Mouse (Mus musculus): ENCODE measurements around the gene Ubr2. TPM values are rescaled to one million over a fixed set of nuclear protein-coding genes. Genes with fewer than 3 reads are reported as not detected.

Ubr2 gene
- total RNA-seq, 1 experiment, result 30.8 TPM

- in situ Hi-C loops (cut with MboI; ENCODE audit: low sequenced_read_pairs in 2 of 2, unreplicated experiment in 2 of 2), result no loop called here
- no peak for TF ChIP-seq CHD2 (IDR thresholded peaks at IDR 0.05; ENCODE audit: low read depth, low read length)
- Histone ChIP-seq H3K9ac (ENCODE audit: insufficient read depth, low read depth, low read length, poor library complexity, severe bottlenecking) (no peak overlapping the region), H3K9me3 (ENCODE audit: control insufficient read depth, insufficient read depth, low read depth, low read length) (no peaks in the 10 kb centered on the region), H3K4me1 (ENCODE audit: control insufficient read depth in 2 of 2, insufficient read depth in 2 of 2, low read length in 2 of 2, poor library complexity in 1 of 2) (peaks cover 0 to 3% of the 10 kb centered on the region in 2 experiments; a peak in 1 of 4 replicates), H3K36me3 (ENCODE audit: control insufficient read depth, insufficient read depth, low read length, poor library complexity, severe bottlenecking) (peaks cover 6% of the 10 kb centered on the region), H3K4me3 (ENCODE audit: insufficient read depth in 1 of 2, low read depth in 1 of 2, low read length in 2 of 2, poor library complexity in 1 of 2, severe bottlenecking in 1 of 2) (no peak overlapping the region), H3K27ac (ENCODE audit: insufficient read depth, low read depth, low read length, poor library complexity, severe bottlenecking) (no peak overlapping the region)
- DNase-seq (ENCODE audit: low read depth, low spot score), result no peak
Measured at GRCm38 (mm10) chr17:47002401-47002800, 8.0 kb downstream of the Ubr2 start.

DNA sequence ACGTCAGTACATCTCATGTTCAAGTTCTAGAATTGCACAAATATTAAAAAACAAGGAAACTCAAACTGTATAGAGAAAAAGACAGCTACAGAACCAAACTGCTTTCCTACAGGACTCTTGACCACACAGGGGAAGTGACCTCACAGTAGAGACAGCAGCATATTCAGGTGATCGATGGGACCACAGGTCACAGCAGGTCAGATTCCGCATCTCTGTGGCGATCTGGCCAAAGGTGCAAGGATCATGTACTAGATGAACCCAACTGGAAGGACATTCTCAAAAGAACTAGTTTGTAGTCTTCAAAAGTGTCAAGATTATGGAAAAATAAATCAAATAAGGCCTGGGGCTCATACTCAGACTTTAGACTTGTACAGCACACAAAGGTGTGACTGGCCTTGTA is 11.5 kb downstream of the Ubr2 start:
- H3K36me3 ChIP-seq (ENCODE audit: control insufficient read depth, insufficient read depth, low read length, poor library complexity, severe bottlenecking), result peaks cover 12% of the 10 kb centered on the region
- H3K9me3 ChIP-seq (ENCODE audit: control insufficient read depth, insufficient read depth, low read depth, low read length), result no peaks in the 10 kb centered on the region
- H3K4me1 ChIP-seq (ENCODE audit: control insufficient read depth in 2 of 2, insufficient read depth in 2 of 2, low read length in 2 of 2, poor library complexity in 1 of 2), result peaks cover 0 to 11% of the 10 kb centered on the region in 2 experiments; a peak in 1 of 4 replicates
- H3K4me3 ChIP-seq (ENCODE audit: insufficient read depth in 1 of 2, low read depth in 1 of 2, low read length in 2 of 2, poor library complexity in 1 of 2, severe bottlenecking in 1 of 2), result no peak overlapping the region
- H3K9ac ChIP-seq (ENCODE audit: insufficient read depth, low read depth, low read length, poor library complexity, severe bottlenecking), result no peak overlapping the region
- no peak for DNase-seq (ENCODE audit: low read depth, low spot score)
- no peak overlapping the region for H3K27ac ChIP-seq (ENCODE audit: insufficient read depth, low read depth, low read length, poor library complexity, severe bottlenecking)
- in situ Hi-C loops (cut with MboI; ENCODE audit: low sequenced_read_pairs in 2 of 2, unreplicated experiment in 2 of 2), result no loop called here
- TF ChIP-seq CHD2 (IDR thresholded peaks at IDR 0.05; ENCODE audit: low read depth, low read length), result no peak
- TF ChIP-seq MAFK (IDR thresholded peaks at IDR 0.05; ENCODE audit: insufficient read depth, low read depth, low read length), result no peak
- TF ChIP-seq ZNF384 (IDR thresholded peaks at IDR 0.05; ENCODE audit: low read depth, low read length), result no peak
- TF ChIP-seq HCFC1 (IDR thresholded peaks at IDR 0.05; ENCODE audit: borderline replicate concordance, insufficient read depth, low read length), result no peak
- TF ChIP-seq ZC3H11A (IDR thresholded peaks at IDR 0.05; ENCODE audit: borderline replicate concordance, low read depth, low read length), result no peak

DNA sequence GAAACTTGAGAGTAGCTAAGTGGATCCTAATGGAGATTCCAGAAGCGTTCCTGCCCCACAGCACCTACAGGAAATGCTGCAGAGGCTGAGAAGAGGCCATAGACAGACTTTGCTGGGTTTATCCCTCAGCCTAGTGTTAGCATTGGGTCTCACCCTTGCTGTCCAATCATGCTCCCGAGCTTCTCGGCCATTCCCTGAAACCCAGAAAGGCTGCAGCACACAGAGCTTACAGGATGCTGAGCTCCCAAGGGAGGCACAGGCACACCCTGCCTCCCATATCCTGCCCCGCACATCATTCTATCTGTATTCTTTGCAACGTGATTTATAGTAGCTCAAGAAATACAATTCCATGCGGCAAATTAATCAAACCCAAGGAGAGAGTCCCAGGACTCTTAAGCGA is 13.9 kb downstream of the Ubr2 start:
- Histone ChIP-seq H3K4me3 (ENCODE audit: insufficient read depth in 1 of 2, low read depth in 1 of 2, low read length in 2 of 2, poor library complexity in 1 of 2, severe bottlenecking in 1 of 2) (no peak overlapping the region), H3K36me3 (ENCODE audit: control insufficient read depth, insufficient read depth, low read length, poor library complexity, severe bottlenecking) (peaks cover 14% of the 10 kb centered on the region), H3K9ac (ENCODE audit: insufficient read depth, low read depth, low read length, poor library complexity, severe bottlenecking) (no peak overlapping the region), H3K9me3 (ENCODE audit: control insufficient read depth, insufficient read depth, low read depth, low read length) (no peaks in the 10 kb centered on the region), H3K4me1 (ENCODE audit: control insufficient read depth in 2 of 2, insufficient read depth in 2 of 2, low read length in 2 of 2, poor library complexity in 1 of 2) (peaks cover 0 to 11% of the 10 kb centered on the region in 2 experiments; a peak in 1 of 4 replicates), H3K27ac (ENCODE audit: insufficient read depth, low read depth, low read length, poor library complexity, severe bottlenecking) (no peak overlapping the region)
- in situ Hi-C loops (cut with MboI; ENCODE audit: low sequenced_read_pairs in 2 of 2, unreplicated experiment in 2 of 2), result no loop called here
- no peak for DNase-seq (ENCODE audit: low read depth, low spot score)
- TF ChIP-seq HCFC1 (IDR thresholded peaks at IDR 0.05; ENCODE audit: borderline replicate concordance, insufficient read depth, low read length), result no peak

DNA sequence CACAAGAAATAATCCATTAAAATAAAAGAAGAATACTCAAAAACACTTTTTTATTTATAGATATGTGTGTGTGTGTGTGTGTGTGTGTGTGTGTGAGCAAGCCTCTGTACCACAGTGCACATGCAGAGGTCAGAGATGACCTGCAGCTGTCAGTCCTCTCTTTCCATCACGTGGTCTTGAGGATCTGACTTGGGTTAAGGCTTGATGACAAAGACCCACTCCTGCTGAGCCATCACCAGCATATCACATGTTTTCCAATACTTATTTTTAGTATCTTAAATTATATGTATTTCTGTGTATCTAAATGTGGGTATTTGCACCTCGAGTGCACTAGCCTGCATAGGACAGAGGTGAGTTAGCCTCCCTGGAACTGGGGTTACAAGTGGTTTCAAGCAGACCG is 14.7 kb downstream of the Ubr2 start:
- in situ Hi-C loops (cut with MboI; ENCODE audit: low sequenced_read_pairs in 2 of 2, unreplicated experiment in 2 of 2), result no loop called here

GRCm38 (mm10) chr17:46994641-46995398 is 15.5 kb downstream of the Ubr2 start:
- DNase-seq (ENCODE audit: low read depth, low spot score), result no peak
- H3K27ac ChIP-seq (ENCODE audit: insufficient read depth, low read depth, low read length, poor library complexity, severe bottlenecking), result no peak overlapping the region
- no peaks in the 10 kb centered on the region for H3K9me3 ChIP-seq (ENCODE audit: control insufficient read depth, insufficient read depth, low read depth, low read length)
- peaks cover 0 to 11% of the 10 kb centered on the region in 2 experiments; a peak in 1 of 4 replicates for H3K4me1 ChIP-seq (ENCODE audit: control insufficient read depth in 2 of 2, insufficient read depth in 2 of 2, low read length in 2 of 2, poor library complexity in 1 of 2)
- peaks cover 25% of the 10 kb centered on the region for H3K36me3 ChIP-seq (ENCODE audit: control insufficient read depth, insufficient read depth, low read length, poor library complexity, severe bottlenecking)
- in situ Hi-C loops (cut with MboI; ENCODE audit: low sequenced_read_pairs in 2 of 2, unreplicated experiment in 2 of 2), result no loop called here
- no peak overlapping the region for H3K4me3 ChIP-seq (ENCODE audit: insufficient read depth in 1 of 2, low read depth in 1 of 2, low read length in 2 of 2, poor library complexity in 1 of 2, severe bottlenecking in 1 of 2)
- H3K9ac ChIP-seq (ENCODE audit: insufficient read depth, low read depth, low read length, poor library complexity, severe bottlenecking), result no peak overlapping the region
- TF ChIP-seq ZNF384 (IDR thresholded peaks at IDR 0.05; ENCODE audit: low read depth, low read length) (no peak), HCFC1 (IDR thresholded peaks at IDR 0.05; ENCODE audit: borderline replicate concordance, insufficient read depth, low read length) (no peak), ZC3H11A (IDR thresholded peaks at IDR 0.05; ENCODE audit: borderline replicate concordance, low read depth, low read length) (no peak), MAFK (IDR thresholded peaks at IDR 0.05; ENCODE audit: insufficient read depth, low read depth, low read length) (no peak), CHD2 (IDR thresholded peaks at IDR 0.05; ENCODE audit: low read depth, low read length) (no peak)

More for the DNA sequence above, 14.7 kb downstream of the Ubr2 start:
- H3K27ac ChIP-seq (ENCODE audit: insufficient read depth, low read depth, low read length, poor library complexity, severe bottlenecking), result no peak overlapping the region
- H3K4me3 ChIP-seq (ENCODE audit: insufficient read depth in 1 of 2, low read depth in 1 of 2, low read length in 2 of 2, poor library complexity in 1 of 2, severe bottlenecking in 1 of 2), result no peak overlapping the region
- no peak for DNase-seq (ENCODE audit: low read depth, low spot score)
- H3K36me3 ChIP-seq (ENCODE audit: control insufficient read depth, insufficient read depth, low read length, poor library complexity, severe bottlenecking), result peaks cover 17% of the 10 kb centered on the region
- TF ChIP-seq CHD2 (IDR thresholded peaks at IDR 0.05; ENCODE audit: low read depth, low read length) (no peak), ZC3H11A (IDR thresholded peaks at IDR 0.05; ENCODE audit: borderline replicate concordance, low read depth, low read length) (no peak), ZNF384 (IDR thresholded peaks at IDR 0.05; ENCODE audit: low read depth, low read length) (no peak), HCFC1 (IDR thresholded peaks at IDR 0.05; ENCODE audit: borderline replicate concordance, insufficient read depth, low read length) (no peak), MAFK (IDR thresholded peaks at IDR 0.05; ENCODE audit: insufficient read depth, low read depth, low read length) (no peak)
- H3K9ac ChIP-seq (ENCODE audit: insufficient read depth, low read depth, low read length, poor library complexity, severe bottlenecking), result no peak overlapping the region
- H3K9me3 ChIP-seq (ENCODE audit: control insufficient read depth, insufficient read depth, low read depth, low read length), result no peaks in the 10 kb centered on the region
- peaks cover 0 to 11% of the 10 kb centered on the region in 2 experiments; a peak in 1 of 4 replicates for H3K4me1 ChIP-seq (ENCODE audit: control insufficient read depth in 2 of 2, insufficient read depth in 2 of 2, low read length in 2 of 2, poor library complexity in 1 of 2)

All from ES-E14 (cell line).